Mouse (Mus musculus): ENCODE measurements at regions not wholly inside any gene's neighbourhood (a gene's known extent, or its start where the extent isn't known, plus 50 kb on each side); places are given as distances from the start of the nearest gene placed in this dataset.

- TF ChIP-seq ZC3H11A (IDR thresholded peaks at IDR 0.05; ENCODE audit: borderline replicate concordance, low read depth, low read length) (no peak), HCFC1 (IDR thresholded peaks at IDR 0.05; ENCODE audit: borderline replicate concordance, insufficient read depth, low read length) (no peak), ZNF384 (IDR thresholded peaks at IDR 0.05; ENCODE audit: low read depth, low read length) (no peak), MAFK (IDR thresholded peaks at IDR 0.05; ENCODE audit: insufficient read depth, low read depth, low read length) (no peak), CHD2 (IDR thresholded peaks at IDR 0.05; ENCODE audit: low read depth, low read length) (no peak)
These were observed 255.8 kb downstream of the Tle3 start for GRCm38 (mm10) chr9:61627801-61628574.
